Mouse (Mus musculus) layer of hippocampus, adult 9-11 months (tissue): Measurements from ENCODE around the gene Cracr2b.

Experiments
- DNase-seq: peaks from one replicate; pipeline ENCODE4 v3.0.0; 2022

Gene Cracr2b

DNA sequence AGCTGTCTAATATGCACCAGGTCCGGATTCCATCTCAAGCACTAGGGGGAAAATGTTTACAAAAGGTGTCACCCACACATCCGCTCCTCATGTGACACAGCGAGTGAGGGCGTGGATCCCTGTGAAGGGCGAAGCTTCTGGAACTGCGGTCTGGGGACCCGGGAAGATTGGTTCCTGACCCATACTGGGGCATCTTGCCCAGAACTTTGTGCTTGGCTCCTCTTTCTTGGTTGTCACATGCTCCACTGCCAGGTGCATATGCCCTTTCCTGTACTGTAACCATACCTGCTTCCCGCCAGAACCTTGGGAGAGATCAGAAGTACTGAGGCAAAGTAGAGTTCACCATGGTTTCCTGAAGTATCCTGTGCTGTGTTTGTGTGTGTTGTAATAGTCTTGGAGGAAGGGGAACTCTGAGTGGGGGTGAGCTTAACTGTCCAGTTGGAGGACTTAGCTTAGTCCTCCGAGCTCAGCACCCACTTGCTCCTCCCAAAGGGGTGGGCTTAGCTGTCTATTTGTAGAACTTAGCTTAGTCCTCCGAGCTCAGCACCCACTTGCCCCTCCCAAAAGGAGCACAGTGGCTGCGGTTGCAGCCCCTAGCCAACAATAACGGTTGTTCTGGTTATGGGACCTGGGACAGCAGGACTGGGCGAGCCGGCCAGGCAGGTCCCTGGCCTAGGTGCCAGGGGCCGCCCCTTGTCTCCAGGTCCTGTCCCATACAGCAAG, at the start of gene Cracr2b:
Cracr2b (plus strand) TSS at position 704 of the 723 bp plus-strand sequence.
- DNase-seq = peak; percentile 80

DNA sequence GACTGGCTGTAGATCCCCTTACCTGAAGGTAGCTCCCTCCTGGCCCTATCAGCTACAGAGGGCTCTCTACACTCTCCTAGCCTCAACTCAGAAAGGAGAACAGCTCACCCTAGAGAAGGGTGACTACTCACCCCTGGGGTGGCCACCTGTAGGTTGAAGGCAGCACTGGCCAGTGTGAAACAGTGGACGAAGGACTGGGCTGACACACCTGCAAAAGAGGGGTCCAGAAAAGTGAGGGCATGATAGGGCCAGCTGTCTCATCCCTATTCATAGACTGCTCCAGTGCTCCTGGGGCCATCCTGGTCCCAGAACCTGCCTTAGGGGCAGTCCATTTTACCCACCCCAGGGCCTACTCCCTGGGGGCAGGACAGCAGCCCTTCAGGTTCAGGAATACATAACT, 49.2 kb upstream of the Cracr2b start:
- no peak for DNase-seq

DNA sequence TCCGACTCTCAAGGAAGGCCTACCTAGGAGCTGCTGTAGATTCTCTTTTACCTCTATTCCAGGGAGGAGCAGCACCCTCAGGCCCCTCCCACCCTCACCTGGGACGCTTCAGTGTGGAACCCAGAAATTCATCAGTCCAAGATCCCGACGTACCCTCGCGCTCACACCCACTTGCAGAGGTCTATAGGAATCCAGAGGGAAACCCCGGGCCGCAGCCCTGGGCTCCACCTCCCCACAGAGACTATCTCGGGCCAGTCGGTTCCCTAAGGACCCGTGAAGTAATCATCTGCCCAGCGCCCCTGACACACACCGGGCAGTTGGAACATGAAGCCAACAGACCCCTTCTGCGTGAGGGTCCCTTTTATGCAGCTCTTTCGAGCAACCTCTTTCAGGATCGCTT, 47.6 kb upstream of the Cracr2b start:
- no peak for DNase-seq

DNA sequence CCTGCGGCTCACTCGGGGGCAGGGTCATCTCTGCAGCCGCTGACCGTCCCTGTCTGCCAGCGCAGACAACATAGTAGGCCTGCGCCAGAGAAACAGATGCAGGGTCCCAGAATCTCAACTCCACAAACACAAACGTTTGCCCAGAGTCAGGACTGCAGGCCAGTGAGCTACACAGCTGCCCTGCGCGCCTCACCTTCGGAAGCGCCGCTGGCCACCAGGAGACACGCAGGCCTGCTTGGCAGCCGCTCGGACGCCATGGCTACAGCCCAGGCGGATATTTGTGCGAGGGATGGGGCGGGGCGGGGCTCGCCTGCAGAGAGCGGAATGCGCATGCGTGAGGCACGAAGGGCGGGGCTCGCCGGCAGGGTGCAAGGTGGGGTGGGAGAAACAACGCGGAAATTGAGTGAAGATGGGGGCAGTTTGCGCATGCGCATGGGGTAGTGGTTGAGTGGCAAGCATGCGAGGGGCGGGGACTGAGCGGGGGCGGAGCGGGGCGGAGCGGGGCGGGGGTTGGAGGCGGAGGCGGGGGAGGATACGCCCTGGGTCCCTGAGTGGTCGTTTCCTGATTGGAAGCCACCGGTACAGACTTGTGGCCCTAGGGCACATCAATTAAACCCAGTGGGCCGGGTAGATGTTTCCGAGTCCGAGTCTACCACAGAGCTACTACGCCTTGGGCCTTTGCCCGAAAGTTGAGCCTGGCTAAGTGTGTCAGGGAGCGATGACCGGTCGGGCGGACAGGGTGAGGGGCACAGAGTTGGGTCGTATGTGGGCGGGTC, 46.9 kb upstream of the Cracr2b start, which contains the start of gene Gatd1:
Gatd1 (minus strand) TSS at position 328 of the 776 bp plus-strand sequence.
- peak; percentile 98 for DNase-seq

DNA sequence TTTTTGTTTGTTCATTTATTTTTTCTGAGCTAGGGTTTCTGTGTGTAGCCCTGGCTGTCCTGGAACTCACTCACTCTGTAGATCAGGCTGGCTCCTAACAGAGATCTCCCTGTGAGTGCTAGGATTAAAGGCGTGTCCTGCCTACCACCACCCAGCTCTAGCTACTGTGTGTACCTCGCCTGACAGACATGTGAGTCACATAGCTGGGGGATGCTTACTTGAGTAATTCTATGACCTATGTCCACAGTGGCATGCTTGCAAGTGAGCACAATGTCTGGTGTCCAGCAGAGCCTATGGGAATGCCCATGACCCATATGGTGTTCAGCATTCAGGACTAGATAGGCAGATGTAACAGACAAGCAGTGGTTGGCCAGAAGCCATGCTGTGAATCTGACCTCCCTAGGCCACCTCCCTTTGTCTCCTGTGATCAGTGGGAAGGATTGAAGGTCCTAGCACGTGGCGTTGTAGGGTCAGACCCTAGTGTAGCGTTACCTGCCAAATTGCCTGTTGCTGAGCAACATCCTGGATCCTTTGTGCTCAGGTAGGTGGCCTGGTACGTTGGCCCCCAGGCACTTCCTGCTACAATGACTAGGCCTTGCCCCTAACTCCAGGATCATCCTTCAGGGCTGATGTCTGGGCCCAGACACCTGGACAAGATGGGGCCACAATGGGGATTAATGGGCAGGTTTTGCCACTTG, 44.6 kb upstream of the Cracr2b start:
- DNase-seq = no peak

DNA sequence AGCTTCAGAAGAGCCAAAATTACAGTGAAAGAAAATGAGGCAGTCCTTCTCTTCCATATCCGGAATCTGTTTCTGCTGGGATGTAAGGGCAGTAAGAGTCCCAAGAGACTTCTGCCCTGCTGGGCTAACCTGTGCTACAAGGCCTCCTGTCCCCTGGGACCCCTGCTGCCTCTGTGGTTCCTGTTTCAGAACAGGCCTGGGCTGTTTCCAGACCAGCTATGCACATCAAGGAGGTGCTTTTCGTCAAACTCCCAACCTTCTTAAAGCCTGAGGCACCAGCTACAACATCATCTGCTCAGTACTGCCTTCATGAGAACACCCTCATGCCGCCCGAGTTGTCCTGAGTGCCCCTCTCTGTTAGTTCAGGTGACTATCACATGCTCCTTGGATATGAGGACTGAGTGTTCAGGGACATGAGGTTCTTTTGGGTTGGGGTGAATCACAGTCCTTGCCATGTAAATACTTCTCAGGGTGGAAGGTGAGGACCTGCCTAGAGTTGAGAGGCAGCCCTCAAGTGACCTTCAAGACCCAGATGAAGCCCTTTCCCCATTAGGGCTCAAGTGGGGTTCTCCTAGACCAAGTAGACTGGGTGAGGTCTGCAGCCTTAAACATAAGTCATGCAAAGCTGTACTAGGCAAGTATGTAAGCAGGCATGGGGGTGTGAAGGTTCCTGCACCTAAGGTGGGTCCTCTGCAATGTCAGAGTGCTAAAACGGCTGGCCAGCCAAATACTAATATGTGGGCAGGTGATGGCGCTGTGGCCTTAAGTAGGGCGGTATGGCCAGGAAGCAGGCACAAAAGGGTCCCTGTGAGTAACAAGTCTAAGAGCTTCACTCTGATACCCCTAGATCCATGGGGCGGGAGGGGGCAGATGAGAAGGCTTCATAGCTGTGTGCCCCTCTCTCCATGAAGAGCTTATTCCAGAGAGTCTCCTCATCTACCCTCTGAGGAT, 42.9 kb upstream of the Cracr2b start:
- no peak for DNase-seq

DNA sequence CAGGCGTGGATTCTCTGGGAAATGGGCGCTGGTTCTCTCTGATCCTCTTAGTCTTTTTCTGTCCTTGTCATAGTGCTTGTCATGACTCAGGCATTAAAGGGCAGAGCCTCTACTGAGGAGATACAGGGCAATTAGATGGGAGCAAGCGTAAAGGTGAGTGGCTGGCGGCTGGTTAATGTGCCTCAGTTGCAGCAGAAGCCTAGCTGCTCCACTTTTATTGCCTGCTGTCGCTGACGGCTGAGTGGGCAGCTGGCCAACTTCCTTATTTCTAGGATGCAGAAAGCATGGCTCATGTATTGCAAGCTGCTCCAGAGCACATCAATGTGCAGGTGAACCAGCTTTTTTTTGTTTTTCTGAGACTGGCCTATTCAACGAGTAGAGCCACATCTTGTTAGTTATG, 41.9 kb upstream of the Cracr2b start:
- DNase-seq = no peak

DNA sequence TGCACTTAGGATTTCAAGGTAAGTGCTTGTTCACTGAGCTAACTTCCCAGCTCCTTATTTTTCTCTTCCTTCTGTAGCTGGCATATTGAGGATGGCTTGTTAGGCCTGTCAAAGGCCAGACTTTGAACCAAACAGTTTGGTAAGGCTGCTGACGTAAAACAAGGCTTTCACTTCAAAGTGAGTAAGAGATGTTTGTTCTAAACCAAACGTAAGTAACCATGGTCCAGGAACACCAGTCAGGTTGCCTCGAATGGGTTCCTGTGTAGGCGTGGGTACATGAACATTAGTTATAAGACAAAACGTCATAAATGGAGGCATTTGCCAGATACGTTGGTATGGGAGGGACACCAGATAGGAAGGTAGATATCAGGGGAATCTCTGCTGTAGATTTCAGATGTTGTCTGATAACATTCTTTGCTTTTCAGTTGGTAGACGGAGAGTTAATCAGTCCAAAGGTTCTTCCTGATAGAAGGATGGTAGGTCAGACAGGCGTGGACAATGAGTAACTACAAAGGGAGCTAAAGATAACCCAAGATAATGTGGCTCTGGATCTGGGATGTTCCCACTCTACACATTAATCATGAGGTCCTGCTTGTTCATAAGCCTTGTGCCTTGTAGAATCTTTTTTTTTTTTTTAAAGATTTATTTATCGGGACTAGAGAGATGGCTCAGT, 40.7 kb upstream of the Cracr2b start:
- DNase-seq = no peak

DNA sequence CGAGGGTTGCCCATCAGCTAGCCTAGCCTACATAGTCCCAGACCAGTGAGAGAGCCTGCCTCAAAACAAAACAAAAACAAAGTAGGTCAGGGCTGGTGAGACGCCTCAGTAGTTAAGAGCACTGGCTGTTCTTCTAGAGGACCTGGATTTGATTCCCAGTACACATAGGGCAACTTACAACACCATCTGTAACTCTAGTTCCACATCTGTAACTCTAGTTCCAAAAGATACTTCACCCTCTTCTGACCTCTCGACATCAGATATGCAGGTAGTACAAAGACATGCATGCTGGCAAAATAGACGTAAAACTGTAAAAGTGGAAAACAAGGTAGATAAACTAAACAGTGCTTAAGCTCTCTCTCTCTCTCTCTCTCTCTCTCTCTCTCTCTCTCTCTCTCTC, 37.1 kb upstream of the Cracr2b start:
- DNase-seq = no peak

DNA sequence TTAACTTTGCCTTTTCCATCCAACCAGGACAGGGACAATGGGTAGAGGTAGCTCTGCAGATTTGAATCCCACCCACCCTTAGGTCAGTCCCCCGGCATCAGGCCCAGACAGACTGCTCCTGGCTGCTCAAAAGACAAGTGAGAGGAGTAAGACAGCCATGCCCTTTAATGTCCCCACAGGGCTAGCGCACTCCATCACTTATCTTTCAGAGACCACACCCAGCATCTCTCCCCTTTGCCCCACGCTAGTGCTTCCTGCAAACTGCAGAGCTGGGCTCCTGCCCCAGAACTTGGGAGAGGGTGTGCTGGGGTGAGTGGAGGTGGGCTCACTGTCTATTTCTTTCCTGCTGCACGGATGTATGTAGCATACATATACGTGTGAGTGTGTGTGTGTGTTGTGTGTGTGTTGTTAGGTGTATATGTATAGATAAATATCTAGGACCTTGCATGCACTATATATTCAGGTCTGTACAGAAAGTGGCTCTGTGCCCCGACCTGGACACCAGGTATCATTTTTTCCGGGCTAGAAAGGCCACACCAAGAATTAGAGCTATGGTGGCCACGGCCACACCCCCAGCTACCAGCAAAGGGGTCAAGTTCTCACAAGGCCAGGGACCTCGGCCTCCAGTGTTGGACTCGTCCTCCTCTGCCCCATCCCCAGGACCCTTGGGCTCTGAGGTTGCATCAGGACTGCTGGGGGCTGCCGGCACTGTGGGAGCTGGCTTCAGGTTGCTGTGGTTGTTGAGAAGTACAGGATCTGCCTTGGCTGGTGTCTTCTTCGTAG, 33.8 kb upstream of the Cracr2b start:
- no peak for DNase-seq

DNA sequence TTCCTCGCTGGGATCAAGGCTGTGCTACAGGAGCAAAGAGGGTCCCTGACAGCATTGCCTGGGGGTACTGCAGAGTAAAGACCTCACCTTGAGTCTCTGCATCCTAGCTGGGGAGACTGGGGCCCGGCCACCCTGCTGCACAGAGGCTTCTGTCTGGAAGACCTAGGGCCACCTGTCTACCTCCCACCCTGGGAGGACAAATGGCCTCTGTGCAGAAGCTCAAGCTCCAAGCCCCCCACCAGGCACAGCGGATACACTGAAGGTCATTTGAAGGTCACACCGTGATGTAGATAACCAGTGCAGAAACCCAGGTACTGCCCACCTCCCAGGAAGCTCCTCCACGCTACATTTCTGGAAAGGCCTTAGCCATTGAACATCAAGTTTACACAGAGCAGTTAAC, 32.2 kb upstream of the Cracr2b start:
- no peak for DNase-seq

DNA sequence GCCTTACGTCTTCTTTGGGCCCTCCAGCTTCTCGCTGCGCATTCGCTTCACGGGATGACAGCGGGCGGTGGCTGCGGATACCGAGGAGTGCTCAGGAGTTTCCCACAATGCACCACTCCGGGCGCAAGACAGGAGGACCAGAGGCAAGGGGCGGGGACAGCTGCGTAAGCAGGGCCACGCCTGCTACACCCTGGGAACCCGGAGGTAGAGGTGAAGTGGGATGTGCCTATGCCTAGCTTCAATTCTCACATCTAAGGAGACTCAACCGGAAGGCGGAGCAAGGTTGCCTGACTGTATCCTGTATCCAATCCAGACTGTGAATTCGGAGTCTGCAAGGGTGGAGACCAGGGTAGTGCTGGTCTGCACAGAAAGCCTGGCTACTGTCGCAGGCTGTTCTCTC, 31.6 kb upstream of the Cracr2b start, which contains the start of gene Cend1:
Cend1 (minus strand) TSS at position 182 of the 400 bp plus-strand sequence.
- DNase-seq = peak; percentile 94

DNA sequence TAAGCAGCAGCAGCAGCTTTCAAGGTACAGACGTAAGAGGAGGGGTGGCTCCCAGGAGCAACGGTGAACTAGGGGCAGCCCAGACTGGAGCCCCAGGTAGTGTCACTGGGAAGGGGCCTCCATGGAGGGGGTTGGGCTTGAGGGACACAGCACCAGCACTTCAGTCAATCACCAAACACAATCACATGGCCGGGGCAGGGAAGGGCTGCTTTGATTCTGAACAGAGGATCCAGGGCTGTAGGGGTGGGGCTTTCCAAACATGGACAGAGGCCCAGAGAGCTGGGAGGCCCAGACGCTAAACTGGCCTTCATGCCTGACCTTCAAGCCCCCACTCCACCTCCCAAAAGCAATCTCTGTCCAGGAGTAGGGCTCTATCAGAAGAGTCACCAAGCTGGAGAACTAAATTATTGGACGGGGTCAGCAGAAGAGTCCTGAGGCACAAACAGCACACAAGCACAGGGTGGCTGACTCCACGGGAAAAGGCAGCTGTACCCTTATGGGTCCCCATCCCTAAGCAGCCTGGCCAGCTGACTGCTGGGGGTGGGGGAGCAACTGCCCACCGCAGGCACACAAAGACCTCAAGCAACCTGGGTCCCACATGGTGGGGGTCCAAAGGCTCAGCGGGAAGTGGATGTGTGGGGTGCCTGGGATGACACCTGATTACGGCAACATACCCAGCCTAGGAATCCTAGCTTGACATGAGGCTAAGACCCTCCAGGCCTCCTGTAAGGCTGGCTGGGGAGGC, 30.9 kb upstream of the Cracr2b start:
- DNase-seq = no peak

DNA sequence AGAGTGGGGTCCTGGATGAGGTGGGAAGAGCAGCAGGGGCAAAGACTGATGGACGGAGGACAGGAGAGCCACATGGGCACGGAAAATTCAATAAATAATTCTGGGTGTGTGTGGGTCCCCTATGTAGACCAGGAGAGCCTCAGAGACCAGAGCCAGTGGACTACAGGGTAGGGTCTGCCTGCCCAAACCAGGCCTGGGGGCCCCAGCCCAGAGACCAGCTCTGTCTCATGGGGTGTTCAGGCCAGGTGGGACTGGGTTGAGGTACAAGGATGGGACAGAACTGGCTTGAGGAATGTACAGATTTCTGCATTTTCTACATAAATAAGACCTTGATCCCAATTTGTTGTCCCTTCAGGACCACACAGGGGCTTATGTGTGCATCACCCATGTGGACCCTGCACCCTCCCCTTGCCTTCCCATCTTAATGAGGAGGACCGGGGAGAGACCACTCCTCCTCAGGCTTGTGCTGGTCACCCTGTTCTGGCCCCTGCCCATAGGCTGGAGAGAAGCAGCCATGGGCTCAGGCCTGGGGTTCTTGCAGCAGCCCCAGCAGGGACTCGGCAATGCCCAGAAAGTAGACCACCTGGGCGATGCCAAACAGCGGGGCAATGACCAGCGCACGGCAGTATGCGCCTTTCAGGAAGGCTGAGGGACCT, 30.2 kb upstream of the Cracr2b start:
- DNase-seq = no peak

DNA sequence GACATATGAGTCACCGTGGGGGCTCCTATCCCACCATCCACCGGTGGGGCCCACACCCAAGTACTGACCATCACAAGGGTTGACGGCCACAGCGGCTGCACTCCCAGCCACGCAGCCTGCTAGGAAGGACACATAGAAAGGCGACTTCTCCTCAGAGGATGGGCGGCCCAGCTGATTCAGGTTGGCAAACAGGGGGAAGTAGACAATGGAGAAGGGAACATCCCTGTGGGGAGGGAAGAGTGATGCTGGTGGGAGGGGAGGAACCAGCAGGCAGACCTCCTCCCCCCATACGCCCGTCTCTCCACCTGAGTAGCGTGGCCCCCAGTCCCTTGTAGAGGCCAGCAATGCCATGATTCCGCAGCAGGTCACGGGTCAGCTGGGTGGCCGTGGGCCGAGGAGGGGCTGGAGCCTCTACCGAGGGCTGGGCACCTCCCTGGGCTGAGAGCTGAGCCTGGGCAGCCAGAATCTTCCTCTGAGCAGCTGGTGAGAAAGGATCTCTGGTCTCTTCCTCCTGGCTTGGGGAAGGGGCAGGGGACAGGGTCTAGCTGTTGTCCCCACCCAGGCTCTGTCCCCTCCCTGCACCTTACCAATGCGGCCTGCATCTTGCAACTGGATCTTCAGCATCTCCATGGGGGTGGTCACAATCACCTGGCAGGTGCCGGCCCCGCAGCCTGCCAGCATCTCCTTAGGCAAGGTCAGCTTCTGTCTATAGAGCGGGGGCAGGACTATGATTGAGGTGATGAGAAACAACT, 29.3 kb upstream of the Cracr2b start:
- no peak for DNase-seq

DNA sequence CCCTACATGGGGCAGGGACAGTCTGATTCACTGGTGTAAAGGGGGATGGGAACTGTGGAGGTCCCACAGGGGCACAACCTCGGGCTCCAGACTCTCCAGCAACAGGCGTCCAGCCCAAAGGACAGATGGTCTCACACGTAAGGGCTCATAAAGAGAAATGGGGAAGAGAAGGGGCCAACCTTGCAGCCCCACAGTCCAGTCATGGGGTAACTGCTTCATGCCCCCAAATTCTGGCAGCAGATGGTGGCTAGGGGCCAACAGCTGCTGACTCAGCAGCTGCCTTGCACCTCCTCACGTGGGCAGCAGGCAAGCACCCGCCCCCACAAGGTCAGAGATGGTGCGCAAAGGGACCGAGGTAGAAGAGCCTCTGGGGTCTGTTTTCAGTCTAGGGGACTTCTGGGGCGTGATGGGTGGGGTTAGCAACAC, 28.7 kb upstream of the Cracr2b start:
- DNase-seq = no peak

DNA sequence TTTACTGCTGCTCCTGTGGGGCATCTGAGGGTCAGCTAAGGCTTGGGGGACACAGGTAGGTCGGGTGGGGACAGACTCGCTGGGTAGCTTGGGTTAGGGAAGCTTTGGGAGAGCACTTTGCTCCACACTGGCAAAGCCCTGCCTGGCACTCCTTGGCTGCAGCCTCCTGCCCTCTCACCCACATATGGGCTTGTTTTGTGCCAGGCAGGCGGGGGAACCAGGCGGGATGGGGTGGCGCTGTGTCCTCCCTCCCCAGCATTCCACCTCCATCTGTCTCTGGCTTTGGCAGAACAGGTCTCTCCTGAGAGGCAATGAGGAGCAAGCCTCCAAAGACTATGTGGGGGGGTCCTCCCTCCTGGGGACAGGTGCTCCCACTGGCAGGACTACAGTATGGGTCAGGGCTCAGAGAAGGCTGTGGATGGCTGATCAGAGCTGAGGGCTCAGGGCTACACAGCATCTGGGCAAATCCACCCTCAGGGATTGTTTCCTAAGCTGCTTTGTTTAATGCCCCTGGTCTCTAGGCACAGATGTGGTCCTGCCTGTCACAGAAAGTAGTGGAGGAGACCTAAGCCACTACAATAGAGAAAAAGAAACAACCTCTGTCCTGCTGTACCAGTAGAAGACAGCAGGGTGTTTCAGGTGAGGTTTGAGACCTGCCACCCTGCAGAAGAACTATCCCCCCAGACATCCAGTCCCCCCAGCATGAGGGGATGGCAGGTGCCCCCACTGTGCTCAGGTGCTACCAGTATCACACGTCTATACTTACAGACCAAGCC, 28.0 kb upstream of the Cracr2b start:
- no peak for DNase-seq
